ENCODE assay signal across 20 mouse cellular contexts in the genomic region with DNA sequence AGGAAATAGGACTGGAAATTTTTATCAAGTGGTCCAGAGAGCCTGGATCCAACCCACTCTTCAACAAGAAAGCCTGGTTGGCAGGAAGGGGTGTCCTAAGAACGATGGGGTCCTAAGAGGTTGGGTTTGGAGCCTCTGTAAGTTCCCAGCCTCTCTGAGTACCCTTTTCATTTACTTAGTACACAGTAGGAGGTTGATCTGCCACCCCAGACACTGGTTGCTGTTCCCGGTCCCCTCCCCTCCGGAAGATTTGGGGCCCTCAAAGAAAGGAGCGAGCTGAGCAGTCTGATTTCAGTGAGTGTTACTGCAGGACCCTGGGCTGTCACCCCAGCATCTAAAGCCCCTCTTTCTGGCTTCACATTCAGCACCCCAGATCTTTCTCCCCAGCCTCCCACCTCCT. TPM values are rescaled to one million over a fixed set of nuclear protein-coding genes. Genes with fewer than 3 reads are reported as not detected.
"Had no signal": no experiment of that assay in that cellular context is flagged by ENCODE, and none has a peak within 500 bp of the region (broad histone marks: within the 10 kb centered on the region; RNA-seq: fewer than 3 reads in every experiment).

No protein-coding gene starts in this region.

- H3K9ac ChIP-seq: limb, embryonic 12.5 days; limb, embryonic 15.5 days; liver, embryonic 14.5 days; liver, postnatal 0 days; lung, embryonic 14.5 days; neural tube, embryonic 13.5 days had no signal

- H3K9me3 ChIP-seq: limb, embryonic 12.5 days; limb, embryonic 15.5 days; neural tube, embryonic 13.5 days had no signal

- H3K4me3 ChIP-seq: limb, embryonic 12.5 days; limb, embryonic 15.5 days; neural tube, embryonic 13.5 days had no signal

- H3K4me2 ChIP-seq: limb, embryonic 12.5 days; limb, embryonic 15.5 days; liver, embryonic 11.5 days; lung, embryonic 14.5 days; neural tube, embryonic 13.5 days had no signal

- H3K27ac ChIP-seq: limb, embryonic 12.5 days; limb, embryonic 15.5 days; liver, embryonic 14.5 days; macrophage; neural tube, embryonic 13.5 days had no signal

- H3K36me3 ChIP-seq: limb, embryonic 12.5 days; limb, embryonic 15.5 days; neural tube, embryonic 13.5 days had no signal

- DNase-seq: kidney, adult 18-20 months; kidney, adult 9 months; kidney, postnatal 14 days; left cerebral cortex, postnatal 4 days; liver, postnatal 0 days; lung, embryonic 14.5 days; retina, postnatal 1 day; thymus, adult 2 months; thymus, postnatal 25 days had no signal

- ATAC-seq: intestine, embryonic 16.5 days; liver, postnatal 0 days; lung, postnatal 0 days had no signal

RNA-seq across cellular contexts. Expression of gene Barhl1, which starts 2.5 kb away (rescaled TPM):
- polyA plus RNA-seq: intestine, embryonic 16.5 days; kidney, embryonic 16.5 days; limb, embryonic 12.5 days; liver, embryonic 11.5 days; liver, embryonic 14.5 days; liver, postnatal 0 days; lung, embryonic 14.5 days; macrophage; small intestine, adult 2 months; stomach, embryonic 16.5 days had no signal
